Mouse (Mus musculus) lung, embryonic 15.5 days (tissue): ENCODE results near the gene Lrrn2. TPM values are rescaled to one million over a fixed set of nuclear protein-coding genes. Genes with fewer than 3 reads are reported as not detected.

Experiments
- ATAC-seq: fragments of 200-750 bp; cut with Nextera tagmentation; 2 replicates; pipeline ENCODE4 v1.8.0; 2017; ENCODE audit warnings: moderate number of reproducible peaks, borderline replicate concordance; ENCODE audit not compliant: low FRiP score, low TSS enrichment; ENCODE audit errors: extremely low read depth
- H3K27ac ChIP-seq: fragments of 300-500 bp; sonication (generic); 2 replicates; pipeline ENCODE4 v1.5.1; 2015; ENCODE audit warnings: moderate library complexity, mild to moderate bottlenecking, inconsistent platforms
- H3K27me3 ChIP-seq: fragments of 300-500 bp; sonication (generic); 2 replicates; pipeline ENCODE4 v1.6.1; 2015; ENCODE audit warnings: inconsistent platforms
- H3K36me3 ChIP-seq: fragments of 300-500 bp; sonication (generic); 2 replicates; pipeline ENCODE4 v1.6.1; 2015; ENCODE audit warnings: inconsistent platforms
- H3K4me1 ChIP-seq: fragments of 300-500 bp; sonication (generic); 2 replicates; pipeline ENCODE4 v1.6.1; 2015; ENCODE audit warnings: inconsistent platforms
- H3K4me2 ChIP-seq: fragments of 300-500 bp; sonication (generic); 2 replicates; pipeline ENCODE4 v1.6.1; 2015; ENCODE audit warnings: inconsistent platforms, mild to moderate bottlenecking, moderate library complexity
- H3K4me3 ChIP-seq: fragments of 300-500 bp; sonication (generic); 2 replicates; pipeline ENCODE4 v1.5.1; 2015; ENCODE audit warnings: mild to moderate bottlenecking, inconsistent platforms
- H3K9ac ChIP-seq: fragments of 300-500 bp; sonication (generic); 2 replicates; pipeline ENCODE4 v1.6.1; 2015; ENCODE audit warnings: inconsistent platforms
- H3K9me3 ChIP-seq: fragments of 300-500 bp; sonication (generic); 2 replicates; pipeline ENCODE4 v1.6.1; 2016; ENCODE audit warnings: inconsistent platforms
- WGBS: fragments of 180-500 bp; shearing (Covaris S2); methylation state at CpG from one replicate; pipeline ENCODE4 v1.1.7; 2015; 5-methylcytosine and 5-hydroxymethylcytosine counted together
- polyA plus RNA-seq: library from polyadenylated mRNA; unstranded; fragments of >200 nt; fragmentation: Nextera tagmentation; extraction: Ambion mirVana; gene quantifications from 2 replicates; pipeline ENCODE4 v1.2.1, GENCODE M21; 2015

Lrrn2 gene
- polyA plus RNA-seq, 1 experiment from 2014 or later = 4.5 TPM

DNA sequence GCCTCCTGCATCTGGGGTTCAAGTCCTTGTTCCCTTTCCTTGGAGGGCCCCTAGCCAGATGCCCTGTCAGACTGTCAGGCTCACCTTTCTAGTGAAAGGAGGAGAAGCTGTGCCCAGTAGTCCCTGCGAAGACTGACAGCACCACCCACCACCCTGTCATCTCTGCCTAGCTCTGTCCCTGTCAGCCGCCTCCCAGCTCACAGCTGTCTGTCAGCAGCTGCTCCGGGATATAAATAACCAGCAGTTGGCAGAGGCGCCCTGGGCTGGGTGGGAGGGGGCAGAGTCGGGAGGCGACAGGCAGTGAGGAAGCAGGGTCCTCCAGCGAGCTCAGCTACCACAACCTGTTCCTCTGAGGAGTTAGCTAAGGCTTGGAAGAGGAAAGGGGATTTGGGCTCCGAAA, 26.8 kb upstream of the Lrrn2 start:
- no peaks in the 10 kb centered on the region for H3K27me3 ChIP-seq
- H3K4me3 ChIP-seq = no peak overlapping the region
- peak; percentile 57; the same call in 1 of the 2 replicates for ATAC-seq
- H3K36me3 ChIP-seq = no peaks in the 10 kb centered on the region
- H3K4me2 ChIP-seq = no peak overlapping the region
- 16% methylated on average over 8 of the region's 8 CpGs for WGBS
- H3K9me3 ChIP-seq = no peaks in the 10 kb centered on the region
- no peak overlapping the region for H3K9ac ChIP-seq
- H3K4me1 ChIP-seq = peaks cover 9% of the 10 kb centered on the region; the same call in 1 of the 2 replicates
- no peak overlapping the region for H3K27ac ChIP-seq

- Histone ChIP-seq H3K4me1 (no peaks in the 10 kb centered on the region), H3K9me3 (no peaks in the 10 kb centered on the region), H3K4me2 (no peak overlapping the region), H3K4me3 (no peak overlapping the region), H3K36me3 (no peaks in the 10 kb centered on the region), H3K27ac (no peak overlapping the region), H3K27me3 (0 out of 2 replicates have a peak, but pooled peaks cover 4% of the 10 kb centered on the region), H3K9ac (no peak overlapping the region)
- no peak for ATAC-seq
- WGBS = 52% methylated on average over 5 of the region's 5 CpGs
Measured at GRCm38 (mm10) chr1:132858516-132859383, 21.3 kb upstream of the Lrrn2 start.

- Histone ChIP-seq H3K27me3 (no peaks in the 10 kb centered on the region), H3K9me3 (no peaks in the 10 kb centered on the region)
- 62% methylated on average over 2 of the region's 2 CpGs for WGBS
Measured at GRCm38 (mm10) chr1:132864220-132864619, 15.9 kb upstream of the Lrrn2 start.

GRCm38 (mm10) chr1:132865585-132865984, 14.5 kb upstream of the Lrrn2 start:
- Histone ChIP-seq H3K27me3 (no peaks in the 10 kb centered on the region), H3K4me2 (no peak overlapping the region), H3K9me3 (no peaks in the 10 kb centered on the region), H3K9ac (no peak overlapping the region), H3K4me1 (no peaks in the 10 kb centered on the region), H3K36me3 (no peaks in the 10 kb centered on the region), H3K4me3 (no peak overlapping the region), H3K27ac (no peak overlapping the region)
- WGBS = 80% methylated on average over 4 of the region's 4 CpGs
- no peak for ATAC-seq

More at GRCm38 (mm10) chr1:132864220-132864619, 15.9 kb upstream of the Lrrn2 start:
- Histone ChIP-seq H3K4me1 (no peaks in the 10 kb centered on the region), H3K4me3 (no peak overlapping the region), H3K27ac (no peak overlapping the region), H3K36me3 (no peaks in the 10 kb centered on the region), H3K9ac (no peak overlapping the region), H3K4me2 (no peak overlapping the region)
- no peak for ATAC-seq

DNA sequence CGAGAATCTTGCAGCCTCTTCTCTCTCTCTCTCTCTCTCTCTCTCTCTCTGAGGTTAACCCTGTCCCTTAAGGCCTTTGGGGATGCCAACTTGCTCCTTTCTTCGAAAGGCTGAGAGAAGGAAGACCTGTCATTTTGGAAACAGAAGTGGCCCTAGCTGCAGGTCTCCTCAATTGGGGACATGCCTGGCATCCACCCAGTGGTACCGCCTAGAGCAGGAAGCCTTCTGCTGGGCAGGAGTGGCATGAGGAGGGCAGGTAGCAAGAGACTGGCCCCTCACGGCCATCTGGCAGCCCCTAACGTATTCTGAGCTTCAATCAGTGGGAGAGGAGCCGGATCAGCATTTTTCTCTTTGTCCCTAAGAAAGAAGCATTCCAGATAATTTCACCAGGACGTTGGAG, 9.7 kb upstream of the Lrrn2 start:
- Histone ChIP-seq H3K36me3 (no peaks in the 10 kb centered on the region), H3K9me3 (no peaks in the 10 kb centered on the region), H3K4me3 (no peak overlapping the region), H3K27ac (no peak overlapping the region), H3K4me2 (no peak overlapping the region), H3K9ac (no peak overlapping the region), H3K27me3 (no peaks in the 10 kb centered on the region; the same call in 1 of the 2 replicates), H3K4me1 (no peaks in the 10 kb centered on the region)
- ATAC-seq = no peak
- 54% methylated on average over 7 of the region's 7 CpGs for WGBS

GRCm38 (mm10) chr1:132878951-132879610, 992 bp upstream of the Lrrn2 start:
- Histone ChIP-seq H3K27ac (no peak overlapping the region), H3K27me3 (peaks cover 76% of the 10 kb centered on the region), H3K4me1 (peaks cover 19% of the 10 kb centered on the region), H3K4me3 (no peak overlapping the region), H3K4me2 (no peak overlapping the region), H3K9me3 (no peaks in the 10 kb centered on the region), H3K36me3 (no peaks in the 10 kb centered on the region), H3K9ac (no peak overlapping the region)
- WGBS = 29% methylated on average over 11 of the region's 11 CpGs
- ATAC-seq = no peak

GRCm38 (mm10) chr1:132879801-132880160, 292 bp upstream of the Lrrn2 start:
- WGBS = 12% methylated on average over 8 of the region's 8 CpGs
- H3K9ac ChIP-seq = 0 out of 2 replicates have a peak overlapping the region, but pooled peaks have one; percentile 37
- H3K4me2 ChIP-seq = peak overlapping the region; percentile 94
- H3K36me3 ChIP-seq = no peaks in the 10 kb centered on the region
- no peak overlapping the region for H3K27ac ChIP-seq
- H3K4me1 ChIP-seq = peaks cover 19% of the 10 kb centered on the region
- no peaks in the 10 kb centered on the region for H3K9me3 ChIP-seq
- ATAC-seq = no peak
- H3K27me3 ChIP-seq = peaks cover 76% of the 10 kb centered on the region
- peak overlapping the region; percentile 53 for H3K4me3 ChIP-seq

GRCm38 (mm10) chr1:132881041-132881761, 1.1 kb downstream of the Lrrn2 start:
- H3K4me3 ChIP-seq = peak overlapping the region; percentile 53
- H3K4me1 ChIP-seq = peaks cover 19% of the 10 kb centered on the region
- H3K9me3 ChIP-seq = no peaks in the 10 kb centered on the region
- no peak overlapping the region for H3K27ac ChIP-seq
- H3K4me2 ChIP-seq = peak overlapping the region; percentile 94
- peaks cover 68% of the 10 kb centered on the region for H3K27me3 ChIP-seq
- H3K9ac ChIP-seq = peak overlapping the region; percentile 37; the same call in 1 of the 2 replicates
- no peaks in the 10 kb centered on the region for H3K36me3 ChIP-seq
- peak; percentile 43 for ATAC-seq
- 2% methylated on average over 28 of the region's 28 CpGs for WGBS

GRCm38 (mm10) chr1:132881836-132882235, 1.8 kb downstream of the Lrrn2 start:
- Histone ChIP-seq H3K36me3 (no peaks in the 10 kb centered on the region), H3K27ac (no peak overlapping the region), H3K4me3 (no peak overlapping the region), H3K4me1 (peaks cover 19% of the 10 kb centered on the region), H3K4me2 (peak overlapping the region; percentile 94), H3K27me3 (peaks cover 62% of the 10 kb centered on the region), H3K9ac (no peak overlapping the region), H3K9me3 (no peaks in the 10 kb centered on the region)
- WGBS = 39% methylated on average over 9 of the region's 9 CpGs
- ATAC-seq = no peak

GRCm38 (mm10) chr1:132885701-132886100, 5.6 kb downstream of the Lrrn2 start:
- ATAC-seq = no peak

GRCm38 (mm10) chr1:132886626-132887025, 6.6 kb downstream of the Lrrn2 start:
- H3K36me3 ChIP-seq = no peaks in the 10 kb centered on the region
- H3K9ac ChIP-seq = no peak overlapping the region
- H3K4me1 ChIP-seq = peaks cover 2% of the 10 kb centered on the region
- no peak overlapping the region for H3K4me3 ChIP-seq
- no peak overlapping the region for H3K4me2 ChIP-seq
- H3K9me3 ChIP-seq = no peaks in the 10 kb centered on the region
- no peak for ATAC-seq
- peaks cover 15% of the 10 kb centered on the region for H3K27me3 ChIP-seq
- no peak overlapping the region for H3K27ac ChIP-seq
- 49% methylated on average over 4 of the region's 4 CpGs for WGBS

More at GRCm38 (mm10) chr1:132885701-132886100, 5.6 kb downstream of the Lrrn2 start:
- H3K4me3 ChIP-seq = no peak overlapping the region
- H3K4me2 ChIP-seq = no peak overlapping the region
- no peak overlapping the region for H3K27ac ChIP-seq
- H3K36me3 ChIP-seq = no peaks in the 10 kb centered on the region
- H3K9ac ChIP-seq = no peak overlapping the region
- H3K9me3 ChIP-seq = no peaks in the 10 kb centered on the region
- 36% methylated on average over 4 of the region's 4 CpGs for WGBS
- peaks cover 24% of the 10 kb centered on the region for H3K27me3 ChIP-seq
- H3K4me1 ChIP-seq = peaks cover 11% of the 10 kb centered on the region
